Mouse (Mus musculus) cerebellum, adult 2 months (tissue): ENCODE data around the gene Cpe.

Experiments
- CTCF ChIP-seq: fragments of 200-500 bp; IDR thresholded peaks from 2 replicates; pipeline ENCODE4 v1.5.1; 2011; ENCODE audit warnings: low read depth, mild to moderate bottlenecking, control low read depth, low read length, moderate library complexity, borderline replicate concordance; ENCODE audit not compliant: insufficient read depth
- POLR2A ChIP-seq: fragments of 200-500 bp; IDR thresholded peaks from 2 replicates; pipeline ENCODE4 v1.6.1; 2011; ENCODE audit warnings: low read length, control low read depth, borderline replicate concordance; ENCODE audit not compliant: insufficient read depth

- TF ChIP-seq CTCF (no peak), POLR2A (no peak)
Observed at GRCm38 (mm10) chr8:64578221-64578620, 114.6 kb downstream of the Cpe start.
